Mouse (Mus musculus) megakaryocyte, embryonic 14.5 days (primary cell): ENCODE measurements around the gene Psmb7. TPM values are rescaled to one million over a fixed set of nuclear protein-coding genes. Genes with fewer than 3 reads are reported as not detected.

ENCODE experiments used
- H3K27me3 ChIP-seq: replicated peaks from 2 replicates; pipeline ENCODE3; 2012; ENCODE audit warnings: inconsistent platforms
- H3K36me3 ChIP-seq: replicated peaks from 2 replicates; pipeline ENCODE3; 2012; ENCODE audit warnings: low read length, inconsistent platforms, mixed read lengths
- H3K4me1 ChIP-seq: 2 replicates; pipeline ENCODE4 v1.6.1; 2012; ENCODE audit warnings: inconsistent platforms
- H3K4me3 ChIP-seq: replicated peaks from 2 replicates; pipeline ENCODE3; 2012; ENCODE audit warnings: moderate library complexity, mild to moderate bottlenecking, inconsistent platforms
- H3K9me3 ChIP-seq: 2 replicates; pipeline ENCODE4 v1.6.1; 2012; ENCODE audit warnings: inconsistent platforms
- FLI1 ChIP-seq: IDR thresholded peaks from 2 replicates; pipeline ENCODE4 v1.6.1; 2012; ENCODE audit warnings: low read length, inconsistent platforms, mixed read lengths
- GATA1 ChIP-seq: IDR thresholded peaks from 3 replicates; pipeline ENCODE4 v1.6.1; 2012; ENCODE audit warnings: mixed read lengths, low read length, inconsistent platforms, borderline replicate concordance
- polyA plus RNA-seq: library from polyadenylated mRNA; stranded (reverse); fragments of >175 nt; gene quantifications from 2 replicates; pipeline ENCODE4 v1.2.3, GENCODE M21; 2012; ENCODE audit warnings: low replicate concordance; ENCODE audit not compliant: insufficient read depth

Psmb7 gene
- polyA plus RNA-seq, 1 experiment = 12.4 TPM

DNA sequence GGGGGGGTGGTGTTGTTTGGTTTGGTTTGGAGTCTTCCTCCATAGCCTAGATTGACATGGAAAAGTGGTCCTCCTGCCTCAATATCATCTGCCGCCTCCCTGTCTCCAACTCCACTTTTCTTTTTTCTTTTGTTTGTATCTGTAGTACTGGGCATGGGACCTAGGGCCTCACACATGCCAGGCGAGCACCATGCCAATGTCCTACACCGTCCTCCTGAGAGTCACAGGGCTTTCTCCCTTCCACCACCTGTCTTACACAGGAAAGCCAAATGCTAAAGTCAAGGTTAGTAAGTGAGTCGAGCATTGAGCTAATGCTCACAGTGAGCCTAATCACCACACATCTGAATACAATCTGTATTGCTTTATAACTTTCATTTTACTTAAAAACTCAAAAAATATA is 24.1 kb downstream of the Psmb7 start:
- no peak for TF ChIP-seq FLI1
- no peak for TF ChIP-seq GATA1
- Histone ChIP-seq H3K4me1 (peaks cover 58% of the 10 kb centered on the region), H3K9me3 (no peaks in the 10 kb centered on the region), H3K36me3 (peaks cover 65% of the 10 kb centered on the region), H3K4me3 (no peak overlapping the region), H3K27me3 (no peaks in the 10 kb centered on the region)

DNA sequence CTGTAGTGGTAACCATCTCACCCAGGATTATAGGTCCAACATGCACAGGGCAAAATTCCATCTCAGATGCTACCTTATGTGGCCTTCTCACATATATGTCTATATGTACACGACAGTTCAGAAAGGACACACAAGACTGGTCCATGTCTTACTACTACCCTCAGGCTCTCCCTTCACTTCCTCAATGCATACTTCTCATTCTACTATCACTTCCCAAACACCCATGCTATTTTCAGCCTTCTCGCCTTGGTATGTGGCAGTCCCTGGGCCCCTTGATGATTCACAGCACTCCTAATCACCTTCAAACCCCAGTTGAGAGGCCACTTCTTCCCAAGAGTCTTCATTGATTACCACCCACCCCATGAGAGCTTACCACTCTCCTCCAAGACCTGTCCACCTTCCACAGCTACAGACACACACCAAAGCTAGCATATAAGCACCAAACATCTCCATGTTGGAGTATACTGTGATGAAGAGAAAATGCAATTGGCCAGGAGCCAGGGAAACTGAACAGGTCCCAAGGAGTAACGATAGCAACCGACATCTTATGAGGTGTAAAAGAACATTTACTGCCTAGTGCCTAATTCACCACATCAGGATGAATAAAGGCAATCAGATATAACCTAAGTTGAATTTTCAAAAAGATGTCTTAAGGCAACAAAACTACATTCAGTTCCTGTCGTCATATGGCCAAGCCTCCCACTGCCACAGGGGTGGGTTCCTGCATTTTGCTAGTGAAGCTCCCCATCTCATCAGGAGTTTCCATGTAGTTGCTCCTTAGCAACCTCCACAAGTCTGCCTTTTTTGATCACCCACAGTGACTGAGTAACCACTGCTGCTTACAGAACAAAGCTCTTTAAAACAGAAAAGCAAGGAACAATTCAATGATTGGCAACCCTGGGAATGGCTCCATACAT is 26.7 kb downstream of the Psmb7 start:
- no peak for TF ChIP-seq FLI1
- no peak for TF ChIP-seq GATA1
- Histone ChIP-seq H3K4me1 (peaks cover 62% of the 10 kb centered on the region), H3K4me3 (no peak overlapping the region), H3K9me3 (no peaks in the 10 kb centered on the region), H3K36me3 (peaks cover 73% of the 10 kb centered on the region), H3K27me3 (no peaks in the 10 kb centered on the region)

DNA sequence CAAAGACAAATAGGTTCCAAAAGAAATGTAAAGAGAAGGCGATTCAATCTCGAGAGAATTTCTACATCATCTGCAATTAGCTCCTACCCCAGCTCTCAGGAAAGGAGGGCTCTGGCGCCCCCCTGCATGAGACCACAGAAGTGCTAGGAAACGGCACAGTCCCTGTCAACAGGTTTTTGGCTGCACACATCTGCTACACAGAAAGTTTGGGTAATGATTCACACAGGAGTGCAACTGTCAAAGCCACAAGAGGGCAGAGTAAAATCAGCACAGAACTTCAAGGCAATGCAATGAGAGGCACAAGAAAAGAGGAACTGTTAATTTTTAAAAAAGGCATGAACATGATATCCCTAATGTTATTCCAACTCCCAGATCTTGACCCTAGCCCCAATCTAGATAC is 27.8 kb downstream of the Psmb7 start:
- H3K4me3 ChIP-seq = no peak overlapping the region
- H3K9me3 ChIP-seq = no peaks in the 10 kb centered on the region
- H3K36me3 ChIP-seq = peaks cover 74% of the 10 kb centered on the region
- no peak for TF ChIP-seq GATA1
- TF ChIP-seq FLI1 = no peak
- peaks cover 51% of the 10 kb centered on the region for H3K4me1 ChIP-seq
- H3K27me3 ChIP-seq = no peaks in the 10 kb centered on the region

DNA sequence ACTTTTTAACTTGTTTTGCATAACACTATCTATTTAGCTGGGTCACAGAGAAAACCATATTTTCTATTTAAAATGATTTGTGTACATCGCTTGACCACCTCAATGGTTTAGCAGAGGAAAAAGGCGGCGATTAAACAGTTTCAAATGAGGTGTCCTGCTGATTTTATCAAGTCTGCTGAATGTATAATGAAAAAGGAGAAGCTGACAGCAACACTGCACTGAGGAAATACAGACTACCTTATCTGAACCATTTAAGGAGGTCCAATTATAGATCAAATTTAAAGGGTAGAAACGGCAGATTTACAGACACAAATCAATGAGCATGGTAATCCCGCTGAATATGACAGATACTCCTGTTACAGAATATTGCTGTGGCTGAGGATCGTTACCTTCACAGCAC is 29.4 kb downstream of the Psmb7 start:
- Histone ChIP-seq H3K27me3 (no peaks in the 10 kb centered on the region), H3K4me1 (peaks cover 47% of the 10 kb centered on the region), H3K4me3 (no peak overlapping the region), H3K36me3 (peaks cover 77% of the 10 kb centered on the region), H3K9me3 (no peaks in the 10 kb centered on the region)
- no peak for TF ChIP-seq FLI1
- no peak for TF ChIP-seq GATA1

DNA sequence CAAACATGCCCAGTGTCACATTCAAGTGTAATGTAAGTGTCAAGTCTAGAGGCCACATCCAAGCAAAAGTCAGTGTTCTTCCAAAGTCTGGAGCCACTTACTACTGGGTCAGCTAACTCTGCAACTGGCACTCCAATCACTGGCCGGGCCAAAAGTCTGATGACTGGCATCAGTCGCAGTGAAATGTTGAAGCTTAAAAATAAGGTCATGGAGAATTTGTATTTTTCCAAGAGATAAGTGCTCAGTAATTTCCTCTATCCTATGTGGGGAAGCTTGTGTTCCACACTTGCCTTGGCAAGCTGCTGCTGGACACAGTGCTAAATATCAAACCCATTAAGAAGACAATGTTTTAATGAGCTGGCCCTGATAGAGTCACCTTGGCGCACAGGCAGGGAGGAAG is 30.3 kb downstream of the Psmb7 start:
- Histone ChIP-seq H3K9me3 (no peaks in the 10 kb centered on the region), H3K27me3 (no peaks in the 10 kb centered on the region), H3K36me3 (peaks cover 77% of the 10 kb centered on the region), H3K4me1 (peaks cover 43% of the 10 kb centered on the region), H3K4me3 (no peak overlapping the region)
- TF ChIP-seq GATA1 (no peak), FLI1 (no peak)

DNA sequence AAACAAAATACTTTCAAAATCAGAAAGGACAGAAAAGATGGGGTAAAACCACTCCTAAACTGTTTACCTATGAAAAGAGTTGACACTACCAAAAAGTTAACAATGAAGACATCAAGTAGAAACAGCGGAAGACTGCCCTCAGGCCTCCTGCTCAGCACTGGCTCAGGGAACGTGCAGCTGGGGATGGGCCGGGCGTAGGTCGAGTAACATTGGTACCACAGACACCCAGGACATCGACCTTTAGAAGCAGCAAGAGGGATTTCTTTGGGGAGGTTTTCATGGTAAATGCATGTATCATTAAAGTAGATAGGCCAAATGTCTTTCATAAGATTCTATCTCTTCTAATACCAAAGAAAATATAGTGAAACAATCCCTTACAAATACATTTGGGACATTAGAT is 31.3 kb downstream of the Psmb7 start:
- H3K27me3 ChIP-seq = no peaks in the 10 kb centered on the region
- TF ChIP-seq FLI1 = no peak
- no peak for TF ChIP-seq GATA1
- H3K36me3 ChIP-seq = peaks cover 77% of the 10 kb centered on the region
- no peak overlapping the region for H3K4me3 ChIP-seq
- H3K9me3 ChIP-seq = no peaks in the 10 kb centered on the region
- H3K4me1 ChIP-seq = peaks cover 38% of the 10 kb centered on the region

DNA sequence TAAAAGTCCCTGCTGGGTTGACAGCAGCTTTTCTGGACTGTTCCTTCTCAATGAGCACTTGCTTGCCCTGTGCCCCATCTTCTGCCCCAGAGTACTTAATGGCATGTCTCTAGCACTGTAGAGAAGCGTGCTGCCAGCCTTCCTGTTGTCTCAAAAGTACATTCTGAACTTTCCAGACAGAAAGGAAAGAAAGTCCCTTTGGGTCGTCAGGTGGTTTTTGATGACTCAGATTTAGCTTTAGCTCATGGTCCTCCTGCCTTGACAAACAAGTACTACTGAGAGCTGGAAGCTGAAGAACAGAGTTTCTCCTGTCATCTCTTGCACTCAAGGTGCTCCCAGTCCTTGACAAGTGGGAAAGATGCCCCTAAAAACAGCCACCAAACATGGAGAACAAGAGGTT is 33.7 kb downstream of the Psmb7 start:
- Histone ChIP-seq H3K36me3 (peaks cover 81% of the 10 kb centered on the region), H3K4me1 (peaks cover 16% of the 10 kb centered on the region), H3K4me3 (no peak overlapping the region), H3K9me3 (no peaks in the 10 kb centered on the region), H3K27me3 (no peaks in the 10 kb centered on the region)
- TF ChIP-seq FLI1 = no peak
- TF ChIP-seq GATA1 = no peak

DNA sequence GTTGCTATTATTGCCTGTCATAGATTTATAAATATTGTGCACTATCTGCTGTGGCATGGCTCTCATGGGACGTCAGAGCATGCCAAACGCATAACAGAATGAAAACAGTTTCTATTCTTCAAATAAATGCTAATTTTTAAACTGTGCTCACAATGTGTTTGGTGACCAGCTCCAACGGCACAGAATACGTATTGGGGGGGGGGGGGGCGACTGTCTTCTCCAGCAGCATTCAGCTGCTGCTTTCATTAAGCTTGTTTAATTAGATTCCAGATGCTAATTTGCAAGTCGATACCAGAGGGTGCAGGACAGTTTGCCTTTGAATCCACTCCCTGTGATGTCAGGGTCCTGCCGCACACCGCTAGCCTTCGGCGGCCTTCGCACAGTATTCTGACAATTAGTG is 34.6 kb downstream of the Psmb7 start:
- peaks cover 8% of the 10 kb centered on the region for H3K4me1 ChIP-seq
- no peaks in the 10 kb centered on the region for H3K9me3 ChIP-seq
- no peak for TF ChIP-seq GATA1
- no peak for TF ChIP-seq FLI1
- no peak overlapping the region for H3K4me3 ChIP-seq
- peaks cover 78% of the 10 kb centered on the region for H3K36me3 ChIP-seq
- H3K27me3 ChIP-seq = no peaks in the 10 kb centered on the region

DNA sequence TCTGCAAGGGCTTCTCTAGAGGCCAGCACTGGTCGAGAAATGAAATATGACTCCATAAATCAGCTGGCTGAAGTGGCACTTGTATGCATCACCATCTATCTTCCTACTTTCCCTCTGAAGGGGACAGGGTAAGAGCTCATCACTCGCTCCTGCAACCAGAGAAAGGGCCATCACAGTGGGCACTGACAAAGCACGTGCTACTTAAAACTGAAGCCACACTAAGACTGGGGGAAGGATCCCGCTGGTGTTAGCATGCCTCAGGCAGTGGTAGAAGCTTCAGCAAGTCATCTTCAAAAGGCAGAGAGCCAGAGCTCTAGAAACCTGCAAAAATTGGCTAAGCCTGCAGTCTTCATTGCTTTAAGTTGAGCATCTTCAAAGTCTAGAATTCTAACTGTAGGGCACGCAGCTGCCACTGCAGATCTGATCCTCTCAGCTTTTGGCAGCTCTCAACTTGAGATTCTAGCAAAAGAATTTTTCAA is 35.0 kb downstream of the Psmb7 start:
- Histone ChIP-seq H3K27me3 (no peaks in the 10 kb centered on the region), H3K9me3 (no peaks in the 10 kb centered on the region), H3K4me1 (peaks cover 6% of the 10 kb centered on the region), H3K36me3 (peaks cover 79% of the 10 kb centered on the region), H3K4me3 (no peak overlapping the region)
- TF ChIP-seq GATA1 (no peak), FLI1 (no peak)

DNA sequence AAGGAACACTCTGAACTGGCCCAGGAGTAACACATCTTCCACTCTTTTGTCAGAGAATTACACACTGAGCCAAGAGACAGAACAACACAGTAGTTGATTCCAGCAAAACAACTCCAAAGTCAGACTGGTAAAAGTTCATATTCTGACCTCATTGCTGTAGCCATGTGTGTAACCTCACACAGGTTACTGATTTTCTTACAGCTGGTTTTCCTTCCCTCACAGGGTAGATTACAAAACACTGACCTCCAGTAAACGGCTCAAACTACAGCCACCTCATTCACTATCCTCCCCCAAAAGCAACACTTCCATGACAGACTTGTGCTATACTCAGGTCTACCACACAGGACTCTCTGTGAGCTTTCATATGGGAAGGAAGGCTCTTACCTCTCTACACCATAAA is 36.2 kb downstream of the Psmb7 start:
- peaks cover 6% of the 10 kb centered on the region for H3K4me1 ChIP-seq
- H3K36me3 ChIP-seq = peaks cover 75% of the 10 kb centered on the region
- H3K9me3 ChIP-seq = no peaks in the 10 kb centered on the region
- TF ChIP-seq GATA1 (no peak), FLI1 (no peak)
- no peaks in the 10 kb centered on the region for H3K27me3 ChIP-seq
- no peak overlapping the region for H3K4me3 ChIP-seq
